Mouse (Mus musculus) gastrocnemius, postnatal 4 days (tissue): ENCODE results near the gene Sowahb. TPM values are rescaled to one million over a fixed set of nuclear protein-coding genes. Genes with fewer than 3 reads are reported as not detected.

Experiments
- DNase-seq, 2 experiments: peaks; one replicate each; pipeline ENCODE4 v3.0.0; 2021 to 2022; ENCODE audit warnings: low spot score in 2 of 2, mixed read lengths in 2 of 2
- long read RNA-seq, 2 experiments: library from polyadenylated mRNA; stranded (forward); transcript quantifications; one replicate each; pipeline ENCODE4 v2.0.0; 2021
- total RNA-seq, 2 experiments: library from RNA; stranded (reverse); gene quantifications; 2 replicates each; pipeline ENCODE4 v1.2.3; 2021

Sowahb gene
- total RNA-seq, result under 1 TPM in 1 of 2 experiments, not detected in 1; 0.07 TPM
- long read RNA-seq, experiment 1, result 0 reads
- long read RNA-seq, experiment 2, result 0 reads

DNA sequence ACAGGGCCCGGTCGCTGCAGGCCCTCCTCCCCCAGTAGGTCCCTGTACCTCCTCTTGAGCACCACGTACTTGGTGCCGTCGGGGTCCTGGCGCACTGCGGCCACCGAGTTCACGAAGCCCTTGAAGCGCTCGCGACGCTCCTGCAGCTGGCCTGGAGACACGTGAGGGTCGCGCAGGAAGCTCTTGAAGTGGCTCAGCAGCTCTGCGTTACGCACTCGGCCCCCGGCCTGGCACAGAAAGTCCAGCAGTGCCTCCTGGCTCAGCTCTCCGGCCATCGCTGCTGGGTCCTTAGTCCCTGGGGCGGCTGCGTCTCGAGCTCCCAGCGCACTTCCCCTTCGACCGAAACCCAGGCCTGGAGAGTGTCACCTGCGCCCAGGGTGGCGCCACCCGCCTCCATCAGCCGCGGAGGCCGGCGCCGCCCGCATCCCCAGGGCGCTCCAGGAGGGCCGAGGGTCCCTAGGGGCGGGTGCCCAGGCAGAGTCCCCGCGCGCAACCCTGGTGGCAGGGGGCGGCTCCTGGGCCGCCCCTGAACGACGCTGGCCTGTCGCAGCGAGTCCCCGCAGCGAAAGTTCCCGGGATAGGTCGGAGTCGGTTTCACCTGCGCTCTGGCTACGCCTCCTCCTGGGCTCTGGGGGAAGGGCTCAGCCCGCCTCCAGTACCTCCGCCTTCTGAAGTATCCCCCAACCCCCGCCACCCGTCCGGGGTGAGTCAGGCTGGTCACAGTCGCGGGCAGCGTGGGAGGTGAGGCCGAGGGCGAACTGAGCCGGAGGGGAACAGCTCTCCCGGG, at the start of gene Sowahb:
Gene Sowahb, minus strand, starts transcription at position 439 of the 787 bp plus-strand sequence.
- no peak for DNase-seq

GRCm38 (mm10) chr5:93093638-93094527, 49.1 kb upstream of the Sowahb start:
- DNase-seq, result peak; percentile 24 to 45

GRCm38 (mm10) chr5:93092857-93093622, 48.2 kb upstream of the Sowahb start, which contains the start of gene Sept11:
Gene Sept11, plus strand, starts transcription at chr5:93093437.
- peak; percentile 92 to 96 for DNase-seq

DNA sequence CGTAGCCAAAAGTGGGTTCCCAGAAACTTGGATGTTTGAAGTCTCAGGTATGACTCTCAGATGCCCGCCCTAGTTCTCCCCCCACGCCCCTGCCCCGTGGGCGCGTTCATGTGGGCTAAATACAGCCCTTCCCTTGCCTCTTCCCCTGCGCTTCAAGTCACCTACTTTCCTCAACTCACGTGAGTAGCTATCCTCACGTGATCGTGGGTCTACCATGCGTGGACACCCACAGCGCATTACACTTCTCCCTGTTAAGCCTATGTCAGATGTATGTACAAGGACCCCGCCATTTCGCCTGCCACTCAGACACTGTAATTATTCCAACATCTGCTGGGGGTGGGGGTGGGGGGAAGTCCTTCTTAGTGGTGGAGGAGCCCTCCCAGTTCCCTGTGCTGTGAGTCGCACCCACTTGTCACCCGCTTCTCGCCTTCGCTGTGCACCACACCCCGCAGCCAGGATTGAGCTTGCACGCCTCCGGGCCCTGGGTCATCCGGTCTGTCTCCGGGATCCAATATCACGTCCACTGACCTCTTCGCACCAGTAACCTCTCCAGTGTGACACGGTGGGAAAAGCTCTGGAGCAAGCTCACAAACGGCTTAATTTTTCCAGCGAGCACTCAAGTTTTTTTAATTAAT, 47.4 kb upstream of the Sowahb start:
- DNase-seq, result peak in 1 of 2 experiments; percentile 41

GRCm38 (mm10) chr5:93091266-93091665, 46.4 kb upstream of the Sowahb start:
- no peak for DNase-seq

DNA sequence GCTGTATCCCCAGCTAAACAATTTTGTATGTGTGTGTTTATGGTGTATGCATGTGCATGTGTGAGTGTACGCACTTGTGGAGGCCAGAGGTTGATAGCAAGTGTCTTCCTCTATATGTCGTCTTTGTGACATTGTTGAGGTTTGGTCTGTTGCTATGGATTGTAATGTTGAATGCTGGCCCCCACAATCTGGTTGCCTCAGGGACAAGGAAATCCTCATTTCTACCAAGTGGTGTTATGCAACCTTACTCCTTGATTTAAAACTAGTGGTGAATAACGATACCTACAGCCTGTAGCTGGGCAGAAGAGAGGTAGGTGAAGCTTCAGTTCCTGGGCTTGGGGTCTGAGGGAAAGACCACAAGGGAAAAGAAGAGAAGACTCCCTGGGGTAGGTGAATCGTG, 41.1 kb upstream of the Sowahb start:
- no peak for DNase-seq

DNA sequence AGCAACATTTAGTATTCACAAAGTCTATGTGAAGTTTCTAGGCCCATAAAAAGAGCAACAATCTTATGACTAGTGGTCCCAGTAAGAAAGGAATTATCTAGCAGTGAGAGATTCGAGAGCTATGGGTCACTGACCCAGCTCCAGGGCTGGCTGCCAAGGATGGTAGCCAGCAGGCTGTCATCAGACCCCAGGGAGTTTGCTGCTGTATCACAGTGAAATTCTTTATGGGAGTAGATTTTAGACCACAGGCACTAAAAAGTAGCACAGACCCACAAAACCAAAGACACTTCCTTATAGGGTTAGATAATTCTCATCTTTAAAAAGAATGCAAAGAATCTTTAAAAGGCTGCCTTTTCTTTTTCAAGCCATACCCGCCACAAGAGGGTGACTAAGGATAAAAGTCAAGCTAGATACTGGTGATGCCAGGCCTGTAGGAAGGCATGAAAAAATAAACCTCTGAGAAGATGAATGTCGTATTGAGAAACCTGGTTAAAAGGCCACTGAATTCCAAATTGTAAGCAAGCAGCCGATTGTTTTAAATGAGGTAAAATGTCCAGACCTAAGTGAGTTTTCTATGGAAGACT, 40.3 kb upstream of the Sowahb start:
- peak in 1 of 2 experiments; percentile 25 for DNase-seq

GRCm38 (mm10) chr5:93079596-93079995, 34.8 kb upstream of the Sowahb start:
- DNase-seq, result no peak

DNA sequence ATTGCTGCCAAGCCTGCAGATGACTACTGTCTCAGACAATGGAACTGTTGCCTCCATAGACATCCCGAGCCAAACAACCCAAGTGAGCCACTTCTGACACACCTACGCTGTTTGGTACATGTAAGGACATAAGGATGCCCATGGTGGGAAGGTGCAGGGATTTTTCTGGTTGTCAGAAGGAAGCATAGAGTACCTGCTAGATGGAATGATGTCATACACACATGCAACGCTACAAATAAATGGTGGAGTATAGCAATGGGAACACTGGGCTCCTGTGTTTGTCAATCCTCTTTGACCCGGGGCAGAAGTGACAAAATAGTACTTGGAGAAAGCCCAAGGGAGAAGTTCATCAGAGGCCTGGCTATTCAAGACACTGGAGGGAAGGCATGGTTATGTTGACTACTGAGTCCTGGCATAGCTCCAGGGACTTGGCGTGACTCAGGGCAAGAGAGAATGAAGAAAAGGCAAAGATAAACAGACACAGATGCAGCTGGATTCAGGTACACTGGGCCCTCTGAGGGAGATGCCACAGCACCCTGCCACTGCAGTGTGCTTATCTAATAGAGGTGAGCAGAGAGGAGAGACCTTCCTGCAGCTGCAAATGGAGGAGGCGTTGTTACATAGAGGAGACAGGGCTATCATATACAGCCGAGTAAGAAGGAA, 33.0 kb upstream of the Sowahb start:
- no peak for DNase-seq

GRCm38 (mm10) chr5:93060865-93061264, 16.0 kb upstream of the Sowahb start:
- DNase-seq, result no peak

GRCm38 (mm10) chr5:93053606-93054397, 9.0 kb upstream of the Sowahb start:
- DNase-seq, result no peak

- no peak for DNase-seq
Measured at GRCm38 (mm10) chr5:93051951-93052350, 7.1 kb upstream of the Sowahb start.

GRCm38 (mm10) chr5:93051041-93051440, 6.2 kb upstream of the Sowahb start:
- no peak for DNase-seq

- no peak for DNase-seq
Measured at GRCm38 (mm10) chr5:93049971-93050370, 5.1 kb upstream of the Sowahb start.

GRCm38 (mm10) chr5:93048481-93049240, 3.8 kb upstream of the Sowahb start:
- no peak for DNase-seq

GRCm38 (mm10) chr5:93046306-93046845, 1.6 kb upstream of the Sowahb start:
- DNase-seq, result no peak

DNA sequence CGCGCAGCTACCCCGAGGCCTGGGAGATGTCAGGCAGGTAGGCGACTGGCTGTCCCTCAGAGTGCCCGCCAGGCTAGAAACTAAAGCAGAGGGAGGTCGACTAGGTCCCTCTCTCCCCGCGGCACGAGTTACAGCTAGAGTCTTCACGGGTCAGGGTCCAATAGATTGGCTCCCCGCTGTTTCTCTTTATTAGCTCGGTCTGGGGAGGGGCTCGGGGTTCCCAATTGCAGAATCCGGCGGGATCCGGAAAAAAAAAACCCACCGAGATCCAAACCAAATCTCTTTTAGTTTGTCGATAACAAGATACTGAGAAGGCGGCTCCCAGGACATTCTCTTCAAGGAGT, 521 bp upstream of the Sowahb start:
- no peak for DNase-seq
